Mouse (Mus musculus) megakaryocyte, embryonic 14.5 days (primary cell): ENCODE results near the gene Sgcd. TPM values are rescaled to one million over a fixed set of nuclear protein-coding genes. Genes with fewer than 3 reads are reported as not detected.

Source experiments
- H3K27me3 ChIP-seq: replicated peaks from 2 replicates; pipeline ENCODE3; 2012; ENCODE audit warnings: inconsistent platforms
- H3K36me3 ChIP-seq: replicated peaks from 2 replicates; pipeline ENCODE3; 2012; ENCODE audit warnings: low read length, inconsistent platforms, mixed read lengths
- H3K4me1 ChIP-seq: 2 replicates; pipeline ENCODE4 v1.6.1; 2012; ENCODE audit warnings: inconsistent platforms
- H3K4me3 ChIP-seq: replicated peaks from 2 replicates; pipeline ENCODE3; 2012; ENCODE audit warnings: moderate library complexity, mild to moderate bottlenecking, inconsistent platforms
- H3K9me3 ChIP-seq: 2 replicates; pipeline ENCODE4 v1.6.1; 2012; ENCODE audit warnings: inconsistent platforms
- FLI1 ChIP-seq: IDR thresholded peaks from 2 replicates; pipeline ENCODE4 v1.6.1; 2012; ENCODE audit warnings: low read length, inconsistent platforms, mixed read lengths
- GATA1 ChIP-seq: IDR thresholded peaks from 3 replicates; pipeline ENCODE4 v1.6.1; 2012; ENCODE audit warnings: mixed read lengths, low read length, inconsistent platforms, borderline replicate concordance
- polyA plus RNA-seq: library from polyadenylated mRNA; stranded (reverse); fragments of >175 nt; gene quantifications from 2 replicates; pipeline ENCODE4 v1.2.3, GENCODE M21; 2012; ENCODE audit warnings: low replicate concordance; ENCODE audit not compliant: insufficient read depth

Gene Sgcd
- polyA plus RNA-seq, 1 experiment, result not detected

DNA sequence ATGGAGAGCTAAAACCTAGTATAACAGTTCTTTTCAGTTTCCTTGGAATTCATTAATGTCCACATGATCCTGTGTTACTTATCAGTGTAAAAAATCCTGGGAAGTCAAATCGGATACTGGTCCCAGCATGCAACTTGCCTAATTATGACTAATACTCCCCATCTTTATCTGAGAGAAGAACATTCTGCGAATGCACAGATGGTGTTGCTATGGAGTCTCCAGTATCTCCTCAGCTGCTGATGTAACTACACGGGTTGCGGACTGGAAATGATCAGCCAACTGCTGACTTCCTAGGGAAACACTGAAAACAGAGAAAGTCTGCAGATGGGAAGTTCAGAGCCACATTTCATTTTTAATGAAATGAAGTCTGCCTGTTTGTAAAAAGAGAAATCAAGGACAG, 821.4 kb downstream of the Sgcd start:
- no peaks in the 10 kb centered on the region for H3K36me3 ChIP-seq
- H3K27me3 ChIP-seq, result no peaks in the 10 kb centered on the region
- no peak overlapping the region for H3K4me3 ChIP-seq
- H3K4me1 ChIP-seq, result 0 out of 2 replicates have a peak, but pooled peaks cover 4% of the 10 kb centered on the region
- TF ChIP-seq GATA1 (no peak), FLI1 (no peak)
- no peaks in the 10 kb centered on the region for H3K9me3 ChIP-seq

DNA sequence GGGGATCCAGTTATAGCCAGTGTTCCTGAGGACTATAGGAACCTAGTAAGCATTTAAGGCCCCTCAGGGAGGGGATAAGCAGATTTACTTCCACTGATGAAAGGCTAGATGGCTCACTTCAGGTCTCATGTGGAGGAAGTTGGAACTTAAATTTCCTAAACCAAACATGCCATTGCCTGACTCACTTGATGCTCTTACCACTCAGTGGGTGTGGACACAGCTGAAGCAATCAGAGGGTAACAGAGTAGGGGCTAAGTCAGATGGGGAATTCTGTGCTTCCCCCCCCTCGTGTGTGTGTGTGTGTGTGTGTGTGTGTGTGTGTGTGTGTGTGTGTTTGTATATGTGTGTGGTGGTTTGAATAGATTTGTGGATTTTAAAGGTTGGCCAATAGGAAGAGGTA, 830.7 kb downstream of the Sgcd start:
- Histone ChIP-seq H3K4me3 (no peak overlapping the region), H3K27me3 (no peaks in the 10 kb centered on the region), H3K36me3 (no peaks in the 10 kb centered on the region), H3K9me3 (no peaks in the 10 kb centered on the region), H3K4me1 (no peaks in the 10 kb centered on the region)
- TF ChIP-seq GATA1 (no peak), FLI1 (no peak)

- Histone ChIP-seq H3K4me3 (no peak overlapping the region), H3K4me1 (no peaks in the 10 kb centered on the region), H3K36me3 (no peaks in the 10 kb centered on the region), H3K27me3 (no peaks in the 10 kb centered on the region), H3K9me3 (no peaks in the 10 kb centered on the region)
- no peak for TF ChIP-seq FLI1
- TF ChIP-seq GATA1, result no peak
These were observed 831.8 kb downstream of the Sgcd start for GRCm38 (mm10) chr11:47156730-47157693.

DNA sequence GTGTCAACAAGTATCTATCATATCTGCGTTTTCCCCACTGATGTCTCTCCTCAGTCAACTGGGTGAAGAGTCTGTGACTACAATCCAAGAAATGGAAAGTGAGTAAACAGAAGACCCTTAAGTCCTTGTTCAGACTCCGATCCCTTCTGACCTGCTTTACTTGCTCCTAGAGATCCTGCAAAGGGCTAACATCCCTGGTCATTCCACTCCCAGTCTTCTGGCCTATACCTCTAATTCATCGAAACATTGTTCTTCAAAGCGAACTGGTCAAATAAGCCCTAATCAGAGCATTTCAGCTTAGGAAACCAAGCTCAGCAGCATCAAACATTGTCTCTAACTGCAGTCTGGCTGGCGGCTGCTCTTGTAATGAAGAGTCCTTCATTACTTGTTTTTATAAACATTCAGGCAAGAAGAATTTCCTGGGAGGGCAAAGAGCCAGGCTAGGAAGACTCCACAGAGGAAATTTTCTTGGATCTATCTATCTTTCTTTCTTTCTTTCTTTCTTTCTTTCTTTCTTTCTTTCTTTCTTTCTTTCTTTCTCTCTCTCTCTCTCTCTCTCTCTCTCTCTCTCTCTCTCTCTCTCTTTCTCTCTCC, 833.8 kb downstream of the Sgcd start:
- no peak for TF ChIP-seq FLI1
- no peak for TF ChIP-seq GATA1
- Histone ChIP-seq H3K9me3 (no peaks in the 10 kb centered on the region), H3K4me3 (no peak overlapping the region), H3K4me1 (no peaks in the 10 kb centered on the region), H3K27me3 (no peaks in the 10 kb centered on the region), H3K36me3 (no peaks in the 10 kb centered on the region)

GRCm38 (mm10) chr11:47149607-47150006, 839.2 kb downstream of the Sgcd start:
- Histone ChIP-seq H3K27me3 (no peaks in the 10 kb centered on the region), H3K4me3 (no peak overlapping the region), H3K36me3 (no peaks in the 10 kb centered on the region), H3K9me3 (no peaks in the 10 kb centered on the region), H3K4me1 (no peaks in the 10 kb centered on the region)
- TF ChIP-seq FLI1 (no peak), GATA1 (no peak)

GRCm38 (mm10) chr11:47139867-47140266, 848.9 kb downstream of the Sgcd start:
- no peak for TF ChIP-seq FLI1
- Histone ChIP-seq H3K36me3 (no peaks in the 10 kb centered on the region), H3K4me1 (no peaks in the 10 kb centered on the region), H3K4me3 (no peak overlapping the region), H3K9me3 (no peaks in the 10 kb centered on the region), H3K27me3 (no peaks in the 10 kb centered on the region)

- H3K4me3 ChIP-seq, result no peak overlapping the region
- no peaks in the 10 kb centered on the region for H3K27me3 ChIP-seq
- no peaks in the 10 kb centered on the region for H3K36me3 ChIP-seq
- H3K9me3 ChIP-seq, result no peaks in the 10 kb centered on the region
- no peak for TF ChIP-seq FLI1
- no peak for TF ChIP-seq GATA1
- no peaks in the 10 kb centered on the region for H3K4me1 ChIP-seq
These were observed 849.5 kb downstream of the Sgcd start for GRCm38 (mm10) chr11:47139271-47139670.

- Histone ChIP-seq H3K4me1 (no peaks in the 10 kb centered on the region), H3K36me3 (no peaks in the 10 kb centered on the region), H3K9me3 (no peaks in the 10 kb centered on the region), H3K27me3 (no peaks in the 10 kb centered on the region), H3K4me3 (no peak overlapping the region)
- TF ChIP-seq FLI1, result no peak
- no peak for TF ChIP-seq GATA1
These were observed 856.4 kb downstream of the Sgcd start for GRCm38 (mm10) chr11:47132410-47132809.

- H3K4me3 ChIP-seq, result no peak overlapping the region
- no peak for TF ChIP-seq FLI1
- TF ChIP-seq GATA1, result no peak
- no peaks in the 10 kb centered on the region for H3K36me3 ChIP-seq
- no peaks in the 10 kb centered on the region for H3K4me1 ChIP-seq
- H3K27me3 ChIP-seq, result no peaks in the 10 kb centered on the region
- no peaks in the 10 kb centered on the region for H3K9me3 ChIP-seq
These were observed 858.3 kb downstream of the Sgcd start for GRCm38 (mm10) chr11:47130432-47130831.

DNA sequence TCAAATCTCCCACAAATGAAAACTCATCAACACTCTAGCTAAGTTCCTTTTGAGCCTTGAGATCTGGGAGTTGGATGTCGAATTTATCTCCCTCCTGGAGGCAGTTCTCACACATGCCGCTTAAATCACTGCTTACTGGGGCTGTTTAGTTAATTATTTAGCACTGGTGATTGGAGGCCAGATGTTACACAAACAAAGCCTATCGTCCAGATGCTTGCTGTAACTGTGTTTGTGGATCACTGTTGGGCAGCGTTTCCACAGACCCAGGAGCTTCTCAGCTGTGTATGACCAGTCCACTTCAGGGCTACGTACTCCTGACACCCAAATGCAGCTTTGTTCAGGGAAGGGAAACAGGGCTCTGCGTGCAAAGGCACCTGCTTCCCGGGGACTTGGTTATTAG, 858.8 kb downstream of the Sgcd start:
- no peak for TF ChIP-seq FLI1
- TF ChIP-seq GATA1, result no peak
- Histone ChIP-seq H3K9me3 (no peaks in the 10 kb centered on the region), H3K27me3 (no peaks in the 10 kb centered on the region), H3K4me3 (no peak overlapping the region), H3K4me1 (no peaks in the 10 kb centered on the region), H3K36me3 (no peaks in the 10 kb centered on the region)
